ENCODE assay signal across 17 mouse cellular contexts in the genomic region with DNA sequence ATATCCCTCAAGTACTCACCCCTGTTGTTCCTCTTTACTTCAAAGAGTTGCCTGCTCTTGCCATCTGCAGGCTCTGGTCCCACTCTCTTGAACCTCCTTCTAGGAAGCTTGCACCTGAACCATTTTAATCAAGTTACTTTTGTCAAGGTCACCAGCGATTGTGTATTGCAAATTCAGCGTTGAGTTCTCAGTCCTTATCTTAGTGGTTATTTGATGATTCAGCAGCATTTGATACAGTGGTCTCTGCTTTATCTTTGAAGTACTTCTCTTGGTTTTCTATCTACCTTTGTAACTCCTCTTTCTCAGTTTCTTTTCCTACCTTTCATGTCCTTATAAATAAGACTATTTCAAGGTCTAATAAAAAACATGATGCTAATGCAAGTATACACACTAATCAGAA.
"Had no signal": no experiment of that assay in that cellular context is flagged by ENCODE, and none has a peak within 500 bp of the region (broad histone marks: within the 10 kb centered on the region; RNA-seq: fewer than 3 reads in every experiment).

No protein-coding gene starts in this region.

- H3K36me3 ChIP-seq: stomach, embryonic 15.5 days had no signal

- H3K9me3 ChIP-seq: neural tube, embryonic 12.5 days; neural tube, embryonic 13.5 days; neural tube, embryonic 15.5 days; stomach, embryonic 15.5 days had no signal

- H3K9ac ChIP-seq: neural tube, embryonic 12.5 days; neural tube, embryonic 13.5 days; neural tube, embryonic 15.5 days; stomach, embryonic 15.5 days had no signal

- H3K27ac ChIP-seq: neural tube, embryonic 12.5 days; neural tube, embryonic 13.5 days; neural tube, embryonic 15.5 days; stomach, embryonic 15.5 days; stomach, postnatal 0 days had no signal

- H3K4me1 ChIP-seq: neural tube, embryonic 12.5 days; neural tube, embryonic 15.5 days; stomach, embryonic 15.5 days had no signal

- H3K27me3 ChIP-seq: neural tube, embryonic 12.5 days; neural tube, embryonic 13.5 days; neural tube, embryonic 15.5 days; stomach, embryonic 15.5 days had no signal

- H3K4me3 ChIP-seq: neural tube, embryonic 12.5 days; neural tube, embryonic 13.5 days; neural tube, embryonic 15.5 days; stomach, embryonic 15.5 days had no signal

- H3K4me2 ChIP-seq: neural tube, embryonic 12.5 days; neural tube, embryonic 13.5 days; neural tube, embryonic 15.5 days; stomach, embryonic 15.5 days had no signal

- DNase-seq: retina, postnatal 1 day; right cerebral cortex, adult 18-20 months; right cerebral cortex, postnatal 14 days; right cerebral cortex, postnatal 25 days; right cerebral cortex, postnatal 4 days; spleen, adult 18-20 months; thymus, adult 18-20 months; thymus, adult 2 months; thymus, postnatal 14 days; thymus, postnatal 25 days; thymus, postnatal 36 days; thymus, postnatal 4 days had no signal
